Mouse (Mus musculus) C2C12 (cell line): ENCODE measurements at regions not wholly inside any gene's neighbourhood (a gene's known extent, or its start where the extent isn't known, plus 50 kb on each side); places are given as distances from the start of the nearest gene placed in this dataset.

Experiments
- CEBPB ChIP-seq: IDR thresholded peaks from one replicate; pipeline ENCODE4 v1.6.1; 2011; ENCODE audit warnings: low read depth, mild to moderate bottlenecking, control low read depth, moderate library complexity
- CTCF ChIP-seq: IDR thresholded peaks from one replicate; pipeline ENCODE4 v1.5.1; 2011; ENCODE audit not compliant: control insufficient read depth, insufficient read depth, insufficient read length
- FOSL1 ChIP-seq: IDR thresholded peaks from one replicate; pipeline ENCODE4 v1.8.0; 2011; ENCODE audit warnings: mild to moderate bottlenecking, low read length; ENCODE audit not compliant: poor library complexity, insufficient read depth, severe bottlenecking
- MAX ChIP-seq: IDR thresholded peaks from one replicate; pipeline ENCODE4 v1.6.1; 2011; ENCODE audit warnings: mild to moderate bottlenecking, control low read depth
- MYOD1 ChIP-seq: IDR thresholded peaks from one replicate; pipeline ENCODE4 v1.6.1; 2011; ENCODE audit warnings: low read depth; ENCODE audit not compliant: control insufficient read depth, insufficient read length
- MYOG ChIP-seq: IDR thresholded peaks from one replicate; pipeline ENCODE4 v1.6.1; 2011; ENCODE audit not compliant: control insufficient read depth, insufficient read length; ENCODE audit errors: extremely low read depth
- USF1 ChIP-seq: IDR thresholded peaks from one replicate; pipeline ENCODE4 v1.6.1; 2011; ENCODE audit warnings: low read depth, mild to moderate bottlenecking, control low read depth, moderate library complexity

- TF ChIP-seq USF1 (no peak), CTCF (no peak), MAX (no peak), MYOD1 (no peak), MYOG (no peak), CEBPB (no peak), FOSL1 (no peak)
Measured at GRCm38 (mm10) chr6:67159224-67159623, 78.8 kb upstream of the Serbp1 start.
